Mouse (Mus musculus) midbrain, embryonic 13.5 days (tissue): Measurements from ENCODE around the gene Defb19. TPM values are rescaled to one million over a fixed set of nuclear protein-coding genes. Genes with fewer than 3 reads are reported as not detected.

Experiments
- ATAC-seq: fragments of 200-750 bp; cut with Nextera tagmentation; 2 replicates; pipeline ENCODE4 v1.8.0; 2017; ENCODE audit warnings: mild to moderate bottlenecking, moderate TSS enrichment, moderate library complexity
- H3K27ac ChIP-seq: fragments of 300-500 bp; sonication (generic); 2 replicates; pipeline ENCODE4 v1.5.1; 2015; ENCODE audit warnings: inconsistent platforms, mild to moderate bottlenecking, moderate library complexity
- H3K27me3 ChIP-seq: fragments of 300-500 bp; sonication (generic); 2 replicates; pipeline ENCODE4 v1.6.1; 2015; ENCODE audit warnings: mild to moderate bottlenecking, inconsistent platforms
- H3K36me3 ChIP-seq: fragments of 300-500 bp; sonication (generic); 2 replicates; pipeline ENCODE4 v1.6.1; 2015; ENCODE audit warnings: mild to moderate bottlenecking, inconsistent platforms
- H3K4me1 ChIP-seq: fragments of 300-500 bp; sonication (generic); replicated peaks from 2 replicates; pipeline ENCODE4 v1.6.1; 2015; ENCODE audit warnings: inconsistent platforms
- H3K4me2 ChIP-seq: fragments of 300-500 bp; sonication (generic); replicated peaks from 2 replicates; pipeline ENCODE4 v1.6.1; 2015; ENCODE audit warnings: moderate library complexity, mild to moderate bottlenecking, inconsistent platforms
- H3K4me3 ChIP-seq: fragments of 300-500 bp; sonication (generic); replicated peaks from 2 replicates; pipeline ENCODE4 v1.5.1; 2015; ENCODE audit warnings: mild to moderate bottlenecking, inconsistent platforms
- H3K9ac ChIP-seq: fragments of 300-500 bp; sonication (generic); replicated peaks from 2 replicates; pipeline ENCODE4 v1.6.1; 2015; ENCODE audit warnings: mild to moderate bottlenecking, inconsistent platforms
- H3K9me3 ChIP-seq: fragments of 300-500 bp; sonication (generic); 2 replicates; pipeline ENCODE4 v1.6.1; 2016; ENCODE audit warnings: mild to moderate bottlenecking, inconsistent platforms
- WGBS: fragments of 180-500 bp; shearing (Covaris S2); methylation state at CpG from one replicate; pipeline ENCODE4 v1.1.7; 2015; 5-methylcytosine and 5-hydroxymethylcytosine counted together
- polyA plus RNA-seq: library from polyadenylated mRNA; unstranded; fragments of >200 nt; fragmentation: Nextera tagmentation; extraction: Ambion mirVana; gene quantifications from 2 replicates; pipeline ENCODE4 v1.2.1, GENCODE M21; 2015

Gene Defb19
- polyA plus RNA-seq: not detected in 2 replicates

- Histone ChIP-seq H3K27ac (no peak within 1 kb of the TSS), H3K27me3 (no peaks in the 10 kb centered on the region), H3K4me3 (no peak within 1 kb of the TSS), H3K4me1 (no peaks in the 10 kb centered on the region), H3K36me3 (no peaks in the 10 kb centered on the region), H3K9ac (no peak within 1 kb of the TSS), H3K4me2 (no peak within 1 kb of the TSS), H3K9me3 (no peaks in the 10 kb centered on the region)
- 79% methylated on average over 7 of the region's 7 CpGs for WGBS
- ATAC-seq: no peak
Observed at GRCm38 (mm10) chr2:152580107-152580506, at the start of gene Defb19. Defb19 (minus strand) TSS chr2:152580312.

- Histone ChIP-seq H3K4me3 (no peak overlapping the region), H3K9ac (no peak overlapping the region), H3K36me3 (no peaks in the 10 kb centered on the region), H3K9me3 (no peaks in the 10 kb centered on the region), H3K4me1 (peaks cover 30% of the 10 kb centered on the region), H3K4me2 (no peak overlapping the region), H3K27ac (no peak overlapping the region), H3K27me3 (peaks cover 43% of the 10 kb centered on the region)
- ATAC-seq: no peak
- WGBS: 90% methylated on average over 6 of the region's 6 CpGs
Observed at GRCm38 (mm10) chr2:152629904-152630303, 49.8 kb upstream of the Defb19 start.

GRCm38 (mm10) chr2:152629239-152629638 is 49.1 kb upstream of the Defb19 start:
- Histone ChIP-seq H3K27ac (no peak overlapping the region), H3K9ac (no peak overlapping the region), H3K4me3 (no peak overlapping the region), H3K27me3 (peaks cover 43% of the 10 kb centered on the region), H3K4me1 (peaks cover 30% of the 10 kb centered on the region), H3K9me3 (no peaks in the 10 kb centered on the region), H3K36me3 (no peaks in the 10 kb centered on the region), H3K4me2 (no peak overlapping the region)
- no peak for ATAC-seq
- 66% methylated on average over 3 of the region's 3 CpGs for WGBS

GRCm38 (mm10) chr2:152628066-152628465 is 48.0 kb upstream of the Defb19 start:
- H3K36me3 ChIP-seq: no peaks in the 10 kb centered on the region
- no peak overlapping the region for H3K4me2 ChIP-seq
- H3K27ac ChIP-seq: no peak overlapping the region
- peaks cover 43% of the 10 kb centered on the region for H3K27me3 ChIP-seq
- no peaks in the 10 kb centered on the region for H3K9me3 ChIP-seq
- no peak overlapping the region for H3K4me3 ChIP-seq
- WGBS: 42% methylated on average over 17 of the region's 17 CpGs
- H3K4me1 ChIP-seq: peaks cover 25% of the 10 kb centered on the region
- ATAC-seq: no peak
- no peak overlapping the region for H3K9ac ChIP-seq

GRCm38 (mm10) chr2:152626774-152627591 is 46.9 kb upstream of the Defb19 start, which contains the start of gene Rem1:
Rem1 (plus strand) TSS chr2:152626951.
- Histone ChIP-seq H3K9ac (peak within 1 kb of the TSS; percentile 46; the same call in 1 of the 2 replicates), H3K4me1 (peaks cover 25% of the 10 kb centered on the region), H3K27ac (no peak within 1 kb of the TSS), H3K9me3 (no peaks in the 10 kb centered on the region), H3K4me2 (peak within 1 kb of the TSS; percentile 52), H3K4me3 (peak within 1 kb of the TSS; percentile 28), H3K36me3 (no peaks in the 10 kb centered on the region), H3K27me3 (peaks cover 43% of the 10 kb centered on the region)
- WGBS: 2% methylated on average over 59 of the region's 59 CpGs
- peak; percentile 22; the same call in 1 of the 2 replicates for ATAC-seq

- 4% methylated on average over 1 of the region's 1 CpGs for WGBS
- peaks cover 25% of the 10 kb centered on the region for H3K4me1 ChIP-seq
- no peak overlapping the region for H3K4me2 ChIP-seq
- H3K27ac ChIP-seq: no peak overlapping the region
- peaks cover 43% of the 10 kb centered on the region for H3K27me3 ChIP-seq
- no peaks in the 10 kb centered on the region for H3K9me3 ChIP-seq
- H3K4me3 ChIP-seq: no peak overlapping the region
- no peak overlapping the region for H3K9ac ChIP-seq
- ATAC-seq: peak; percentile 69
- no peaks in the 10 kb centered on the region for H3K36me3 ChIP-seq
Observed at GRCm38 (mm10) chr2:152625256-152625655, 45.1 kb upstream of the Defb19 start.

- Histone ChIP-seq H3K4me1 (peaks cover 25% of the 10 kb centered on the region), H3K36me3 (no peaks in the 10 kb centered on the region), H3K27ac (no peak overlapping the region), H3K9me3 (no peaks in the 10 kb centered on the region), H3K9ac (no peak overlapping the region), H3K4me3 (no peak overlapping the region), H3K4me2 (no peak overlapping the region), H3K27me3 (peaks cover 39% of the 10 kb centered on the region)
- ATAC-seq: no peak
- WGBS: 87% methylated on average over 2 of the region's 2 CpGs
Observed at GRCm38 (mm10) chr2:152624566-152624965, 44.5 kb upstream of the Defb19 start.

- Histone ChIP-seq H3K4me3 (no peak within 1 kb of the TSS), H3K36me3 (no peaks in the 10 kb centered on the region), H3K4me2 (no peak within 1 kb of the TSS), H3K9ac (no peak within 1 kb of the TSS), H3K9me3 (no peaks in the 10 kb centered on the region), H3K27ac (no peak within 1 kb of the TSS), H3K27me3 (peaks cover 24% of the 10 kb centered on the region), H3K4me1 (peaks cover 25% of the 10 kb centered on the region)
- ATAC-seq: no peak
- 89% methylated on average over 6 of the region's 7 CpGs for WGBS
Observed at GRCm38 (mm10) chr2:152622953-152623352, 42.8 kb upstream of the Defb19 start, which contains the start of gene Defb25. Defb25 (minus strand) TSS chr2:152623053.

- Histone ChIP-seq H3K4me1 (peaks cover 20% of the 10 kb centered on the region), H3K36me3 (no peaks in the 10 kb centered on the region), H3K9me3 (no peaks in the 10 kb centered on the region), H3K4me3 (no peak overlapping the region), H3K27ac (no peak overlapping the region), H3K27me3 (peaks cover 16% of the 10 kb centered on the region), H3K9ac (no peak overlapping the region), H3K4me2 (no peak overlapping the region)
- WGBS: 88% methylated on average over 13 of the region's 13 CpGs
- no peak for ATAC-seq
Observed at GRCm38 (mm10) chr2:152622151-152622550, 42.0 kb upstream of the Defb19 start.

GRCm38 (mm10) chr2:152620367-152621134 is 40.4 kb upstream of the Defb19 start:
- Histone ChIP-seq H3K4me3 (no peak overlapping the region), H3K4me2 (no peak overlapping the region), H3K27me3 (peaks cover under 1% of the 10 kb centered on the region; the same call in 1 of the 2 replicates), H3K9me3 (no peaks in the 10 kb centered on the region), H3K9ac (no peak overlapping the region), H3K4me1 (peaks cover 6% of the 10 kb centered on the region), H3K27ac (no peak overlapping the region), H3K36me3 (no peaks in the 10 kb centered on the region)
- ATAC-seq: no peak
- 76% methylated on average over 9 of the region's 9 CpGs for WGBS

GRCm38 (mm10) chr2:152617374-152617773 is 37.3 kb upstream of the Defb19 start:
- no peaks in the 10 kb centered on the region for H3K4me1 ChIP-seq
- no peak overlapping the region for H3K4me2 ChIP-seq
- H3K36me3 ChIP-seq: no peaks in the 10 kb centered on the region
- H3K27me3 ChIP-seq: no peaks in the 10 kb centered on the region
- H3K27ac ChIP-seq: no peak overlapping the region
- H3K4me3 ChIP-seq: no peak overlapping the region
- no peak for ATAC-seq
- H3K9me3 ChIP-seq: no peaks in the 10 kb centered on the region
- H3K9ac ChIP-seq: no peak overlapping the region
- 53% methylated on average over 5 of the region's 5 CpGs for WGBS

- Histone ChIP-seq H3K9me3 (no peaks in the 10 kb centered on the region), H3K27me3 (no peaks in the 10 kb centered on the region; the same call in 1 of the 2 replicates), H3K4me1 (no peaks in the 10 kb centered on the region), H3K4me2 (no peak overlapping the region), H3K27ac (no peak overlapping the region), H3K36me3 (no peaks in the 10 kb centered on the region), H3K4me3 (no peak overlapping the region), H3K9ac (no peak overlapping the region)
- WGBS: 89% methylated on average over 6 of the region's 6 CpGs
- no peak for ATAC-seq
Observed at GRCm38 (mm10) chr2:152616470-152616869, 36.4 kb upstream of the Defb19 start.
